Comparison of ENCODE assay signal across 22 mouse cellular contexts in genomic region chr8:115088162-115088561, GRCm38 (mm10).
DNase-seq lines count a peak whose midpoint lies in the region; ATAC-seq and TF ChIP-seq lines count a peak whose summit lies in the region.
"Had no signal": no experiment of that assay in that cellular context is flagged by ENCODE, and none has a peak within 500 bp of the region (broad histone marks: within the 10 kb centered on the region; RNA-seq: fewer than 3 reads in every experiment).

No protein-coding gene starts in this region.

- TF ChIP-seq CTCF in heart, adult 2 months (IDR thresholded peaks at IDR 0.05): peak; percentile 36; the same call in 1 of the 2 replicates
- peak; percentile 36 for TF ChIP-seq CTCF in liver, embryonic 14.5 days (IDR thresholded peaks at IDR 0.05; ENCODE audit: low read depth)
- TF ChIP-seq CTCF in Patski (IDR thresholded peaks at IDR 0.05): peak; percentile 47

- no peaks in the 10 kb centered on the region; the same call in none of the 2 replicates for H3K9me3 ChIP-seq in liver, embryonic 14.5 days (ENCODE audit: control insufficient read depth, low read length)
- H3K9me3 ChIP-seq: heart, embryonic 15.5 days; midbrain, embryonic 12.5 days had no signal

- CTCF ChIA-PET in Patski (lab: Charles Lee): no interaction called here

- POLR2A ChIA-PET in Patski (lab: Charles Lee): no interaction called here

- no peaks in the 10 kb centered on the region for H3K27me3 ChIP-seq in heart, adult 2 months (ENCODE audit: control insufficient read depth, insufficient read depth, low read length)
- no peaks in the 10 kb centered on the region for H3K27me3 ChIP-seq in liver, embryonic 14.5 days (ENCODE audit: control insufficient read depth, insufficient read depth, low read length)
- H3K27me3 ChIP-seq in Patski: no peaks in the 10 kb centered on the region
- H3K27me3 ChIP-seq: heart, embryonic 15.5 days; midbrain, embryonic 12.5 days had no signal

- H3K79me2 ChIP-seq in heart, adult 2 months (replicated peaks; ENCODE audit: control insufficient read depth, insufficient read depth, low read length): no peaks in the 10 kb centered on the region

- no peak overlapping the region for H3K4me2 ChIP-seq in liver, embryonic 14.5 days (ENCODE audit: low read depth)
- H3K4me2 ChIP-seq: heart, embryonic 15.5 days; midbrain, embryonic 12.5 days; neural tube, embryonic 13.5 days had no signal

- no peaks in the 10 kb centered on the region for H3K36me3 ChIP-seq in heart, adult 2 months (ENCODE audit: control insufficient read depth, insufficient read depth, low read length)
- H3K36me3 ChIP-seq in liver, embryonic 14.5 days (replicated peaks; ENCODE audit: control insufficient read depth, insufficient read depth, low read depth): no peaks in the 10 kb centered on the region
- H3K36me3 ChIP-seq: forebrain, embryonic 10.5 days; heart, embryonic 15.5 days; midbrain, embryonic 12.5 days; neural tube, embryonic 13.5 days had no signal

- intact Hi-C loops in heart, adult 2 months (cut with DNase I): no loop called here
- intact Hi-C loops in heart, postnatal 10 days (cut with DNase I): no loop called here

- peaks cover 2% of the 10 kb centered on the region for H3K4me1 ChIP-seq in heart, adult 2 months (ENCODE audit: control insufficient read depth, insufficient read depth, low read length)
- H3K4me1 ChIP-seq in liver, embryonic 14.5 days (replicated peaks; ENCODE audit: control insufficient read depth in 2 of 2, insufficient read depth in 2 of 2, low read length in 1 of 2): peaks cover 0 to 1% of the 10 kb centered on the region in 2 experiments; a peak in 1 of 4 replicates
- H3K4me1 ChIP-seq: midbrain, embryonic 12.5 days; neural tube, embryonic 13.5 days had no signal

- ATAC-seq in liver, embryonic 14.5 days (ENCODE audit: insufficient read depth): no peak
- ATAC-seq in Patski: no peak
- ATAC-seq: inflammation-experienced regulatory T-cells, adult 6 months had no signal

- no peak for TF ChIP-seq POLR2A in heart, adult 2 months (IDR thresholded peaks at IDR 0.05; ENCODE audit: insufficient read depth, low read depth, low read length)

- H3K9ac ChIP-seq in heart, adult 2 months (ENCODE audit: low read depth, low read length): no peak overlapping the region
- H3K9ac ChIP-seq in liver, embryonic 14.5 days (replicated peaks): no peak overlapping the region
- H3K9ac ChIP-seq: heart, embryonic 15.5 days; midbrain, embryonic 12.5 days; neural tube, embryonic 13.5 days had no signal

- in situ Hi-C loops in Patski (cut with MboI; ENCODE audit: low pct_unique_long_range_greater_than_20kb): loop anchor here (25.0 kb wide), 1 partner anchor 1049 kb away; no protein-coding TSS in a partner anchor

- H3K27ac ChIP-seq in heart, adult 2 months: no peak overlapping the region
- H3K27ac ChIP-seq in liver, embryonic 14.5 days: no peak overlapping the region
- H3K27ac ChIP-seq: forebrain, embryonic 10.5 days; heart, embryonic 15.5 days; macrophage; midbrain, embryonic 12.5 days; neural tube, embryonic 13.5 days had no signal

- DNase-seq in heart, adult 2 months: no peak
- DNase-seq in heart, postnatal 10 days: no peak
- no peak for DNase-seq in liver, embryonic 14.5 days (ENCODE audit: low read depth in 3 of 3, low spot score in 3 of 3)
- DNase-seq in liver (no peak), Patski (ENCODE audit: low read depth, low spot score) (no peak)
- DNase-seq in B cell, adult 2 months: peak; percentile 10 to 14
- DNase-seq in adrenal gland, adult 18-20 months (ENCODE audit: low spot score in 2 of 2): no peak
- no peak for DNase-seq in T-cell, adult 2 months (ENCODE audit: low spot score)
- DNase-seq: adrenal gland, postnatal 36 days; cerebellum, adult 18-20 months; gastrocnemius, postnatal 25 days; kidney, adult 9 months; kidney, postnatal 4 days; lung, adult 2 months; right cerebral cortex, adult 18-20 months; thymus, postnatal 36 days had no signal

- no peak for TF ChIP-seq EP300 in heart, adult 2 months (IDR thresholded peaks at IDR 0.05; ENCODE audit: insufficient read depth, low read depth, low read length)
- no peak for TF ChIP-seq EP300 in liver, embryonic 14.5 days (IDR thresholded peaks at IDR 0.05; ENCODE audit: low read depth)

- no peak overlapping the region for H3K4me3 ChIP-seq in heart, adult 2 months
- no peak overlapping the region for H3K4me3 ChIP-seq in liver, embryonic 14.5 days (ENCODE audit: insufficient read depth in 1 of 2, low read depth in 2 of 2, low read length in 2 of 2)
- H3K4me3 ChIP-seq: forebrain, embryonic 10.5 days; heart, embryonic 15.5 days; midbrain, embryonic 12.5 days; neural tube, embryonic 13.5 days had no signal

Comparison
In these comparisons a context has a peak if more than half of its experiments do, and no peak if none do; other contexts are left out.
1. DNase-seq: peak in B cell, adult 2 months (2 of 2); none in heart, adult 2 months (0 of 2), heart, postnatal 10 days (0 of 2), liver, embryonic 14.5 days (0 of 3), liver (single experiment), Patski (single experiment), adrenal gland, adult 18-20 months (0 of 2) and T-cell, adult 2 months (single experiment).
2. Peak in every context shown above with its lines, with median percentiles within 50 percentile points of each other: CTCF ChIP-seq.